Mouse (Mus musculus) forebrain, postnatal 0 days (tissue): ENCODE results near the gene Ntn1. TPM values are rescaled to one million over a fixed set of nuclear protein-coding genes. Genes with fewer than 3 reads are reported as not detected.

Experiments
- ATAC-seq: fragments of 200-750 bp; cut with Nextera tagmentation; 2 replicates; pipeline ENCODE4 v1.8.0; 2017; ENCODE audit warnings: mild to moderate bottlenecking, moderate library complexity
- DNase-seq: peaks from one replicate; pipeline ENCODE4 v3.0.0-alpha.2; 2015
- H3K27ac ChIP-seq: fragments of 300-500 bp; sonication (generic); 2 replicates; pipeline ENCODE4 v1.5.1; 2014; ENCODE audit warnings: low read depth, mild to moderate bottlenecking, antibody characterized with exemption, low read length, moderate library complexity, mixed read lengths
- H3K27me3 ChIP-seq: fragments of 300-500 bp; sonication (generic); 2 replicates; pipeline ENCODE4 v1.6.1; 2014; ENCODE audit warnings: mild to moderate bottlenecking, low read length, mixed read lengths; ENCODE audit not compliant: insufficient read depth
- H3K36me3 ChIP-seq: fragments of 300-500 bp; sonication (generic); 2 replicates; pipeline ENCODE4 v1.6.1; 2014; ENCODE audit warnings: mild to moderate bottlenecking, moderate library complexity; ENCODE audit not compliant: insufficient read depth
- H3K4me1 ChIP-seq: fragments of 300-500 bp; sonication (generic); 2 replicates; pipeline ENCODE4 v1.6.1; 2014; ENCODE audit warnings: antibody characterized with exemption; ENCODE audit not compliant: insufficient read depth
- H3K4me2 ChIP-seq: fragments of 300-500 bp; sonication (generic); 2 replicates; pipeline ENCODE4 v1.6.1; 2014; ENCODE audit warnings: low read depth, mild to moderate bottlenecking, moderate library complexity
- H3K4me3 ChIP-seq: fragments of 300-500 bp; sonication (generic); 2 replicates; pipeline ENCODE4 v1.5.1; 2014; ENCODE audit warnings: low read depth, low read length, mixed read lengths
- H3K9ac ChIP-seq: fragments of 300-500 bp; sonication (generic); 2 replicates; pipeline ENCODE4 v1.6.1; 2014; ENCODE audit warnings: mild to moderate bottlenecking
- H3K9me3 ChIP-seq: fragments of 300-500 bp; sonication (generic); 2 replicates; pipeline ENCODE4 v1.6.1; 2016; ENCODE audit warnings: low read length
- CTCF ChIP-seq: sonication (generic); IDR thresholded peaks from 2 replicates; pipeline ENCODE4 v1.5.1; 2016; ENCODE audit warnings: antibody characterized with exemption, control low read depth, low read depth
- WGBS: fragments of 180-500 bp; shearing (Covaris S2); extraction: QIAGEN DNeasy Blood & Tissue Kit; methylation state at CpG from one replicate; pipeline ENCODE4 v1.1.7; 2014; 5-methylcytosine and 5-hydroxymethylcytosine counted together
- polyA plus RNA-seq: library from polyadenylated mRNA; unstranded; fragments of >200 nt; fragmentation: Nextera tagmentation; extraction: Ambion mirVana; gene quantifications from 2 replicates; pipeline ENCODE4 v1.2.1, GENCODE M21; 2015
- total RNA-seq: library from RNA; depleted of rRNA; stranded (reverse); fragments of >200 nt; gene quantifications from 2 replicates; pipeline ENCODE4 v1.2.3, GENCODE M21; 2014

The Ntn1 gene
- total and polyA plus RNA-seq, 2 experiments from 2014 or later = 6.0 to 35.5 TPM

- no peak for TF ChIP-seq CTCF
- WGBS = 13% methylated on average over 24 of the region's 24 CpGs
- Histone ChIP-seq H3K27ac (no peak overlapping the region), H3K9ac (peak overlapping the region; percentile 52), H3K4me1 (peaks cover 6% of the 10 kb centered on the region; the same call in 1 of the 2 replicates), H3K4me2 (peak overlapping the region; percentile 96), H3K27me3 (peaks cover 39% of the 10 kb centered on the region), H3K36me3 (no peaks in the 10 kb centered on the region), H3K4me3 (peak overlapping the region; percentile 51), H3K9me3 (no peaks in the 10 kb centered on the region)
- ATAC-seq = peak; percentile 17; the same call in 1 of the 2 replicates
- DNase-seq = no peak
These were observed 1.6 kb downstream of the Ntn1 start for GRCm38 (mm10) chr11:68398891-68399547.

GRCm38 (mm10) chr11:68395546-68395945 is 5.1 kb downstream of the Ntn1 start:
- Histone ChIP-seq H3K36me3 (no peaks in the 10 kb centered on the region), H3K27ac (no peak overlapping the region), H3K4me2 (no peak overlapping the region), H3K4me1 (peaks cover 6% of the 10 kb centered on the region; the same call in 1 of the 2 replicates), H3K4me3 (no peak overlapping the region), H3K27me3 (peaks cover 46% of the 10 kb centered on the region), H3K9me3 (no peaks in the 10 kb centered on the region), H3K9ac (no peak overlapping the region)
- no peak for DNase-seq
- no peak for TF ChIP-seq CTCF
- 65% methylated on average over 5 of the region's 5 CpGs for WGBS
- ATAC-seq = no peak

GRCm38 (mm10) chr11:68394749-68395148 is 5.9 kb downstream of the Ntn1 start:
- Histone ChIP-seq H3K9ac (no peak overlapping the region), H3K9me3 (no peaks in the 10 kb centered on the region), H3K27me3 (peaks cover 49% of the 10 kb centered on the region), H3K27ac (no peak overlapping the region), H3K4me1 (peaks cover 5% of the 10 kb centered on the region; the same call in 1 of the 2 replicates), H3K4me2 (no peak overlapping the region), H3K4me3 (no peak overlapping the region), H3K36me3 (no peaks in the 10 kb centered on the region)
- ATAC-seq = no peak
- 46% methylated on average over 4 of the region's 4 CpGs for WGBS
- no peak for DNase-seq
- TF ChIP-seq CTCF = no peak

- no peak overlapping the region for H3K4me2 ChIP-seq
- no peaks in the 10 kb centered on the region for H3K4me1 ChIP-seq
- WGBS = 50% methylated on average over 2 of the region's 2 CpGs
- H3K9me3 ChIP-seq = no peaks in the 10 kb centered on the region
- DNase-seq (no peak), ATAC-seq (no peak)
- peaks cover 50% of the 10 kb centered on the region for H3K27me3 ChIP-seq
- H3K36me3 ChIP-seq = no peaks in the 10 kb centered on the region
- H3K9ac ChIP-seq = no peak overlapping the region
- no peak overlapping the region for H3K4me3 ChIP-seq
- TF ChIP-seq CTCF = no peak
- H3K27ac ChIP-seq = no peak overlapping the region
These were observed 6.6 kb downstream of the Ntn1 start for GRCm38 (mm10) chr11:68393897-68394490.

- Histone ChIP-seq H3K9me3 (no peaks in the 10 kb centered on the region), H3K27ac (no peak overlapping the region), H3K4me2 (no peak overlapping the region), H3K4me1 (0 out of 2 replicates have a peak, but pooled peaks cover under 1% of the 10 kb centered on the region), H3K36me3 (no peaks in the 10 kb centered on the region), H3K27me3 (peaks cover 51% of the 10 kb centered on the region), H3K9ac (no peak overlapping the region), H3K4me3 (no peak overlapping the region)
- TF ChIP-seq CTCF = no peak
- ATAC-seq (no peak), DNase-seq (no peak)
- 23% methylated on average over 19 of the region's 19 CpGs for WGBS
These were observed 10.0 kb downstream of the Ntn1 start for GRCm38 (mm10) chr11:68390381-68391287.

GRCm38 (mm10) chr11:68389621-68390020 is 11.0 kb downstream of the Ntn1 start:
- no peak for ATAC-seq
- 5% methylated on average over 8 of the region's 8 CpGs for WGBS
- DNase-seq = no peak
- H3K27me3 ChIP-seq = peaks cover 56% of the 10 kb centered on the region
- H3K4me1 ChIP-seq = peaks cover 7% of the 10 kb centered on the region; the same call in 1 of the 2 replicates
- peak; percentile 22; the same call in 1 of the 2 replicates for TF ChIP-seq CTCF
- no peak overlapping the region for H3K4me2 ChIP-seq
- H3K36me3 ChIP-seq = no peaks in the 10 kb centered on the region
- no peak overlapping the region for H3K27ac ChIP-seq
- H3K4me3 ChIP-seq = no peak overlapping the region
- no peaks in the 10 kb centered on the region for H3K9me3 ChIP-seq
- no peak overlapping the region for H3K9ac ChIP-seq
